Mouse (Mus musculus): ENCODE results near the gene Icmt.

Gene Icmt

GRCm38 (mm10) chr4:152296874-152297861, at the start of gene Icmt:
Gene Icmt, plus strand, starts transcription at chr4:152297227.
- peak; percentile 99 for DNase-seq (ENCODE audit: low read depth)

GRCm38 (mm10) chr4:152250615-152251014, 46.4 kb upstream of the Icmt start:
- DNase-seq (ENCODE audit: low read depth) = no peak

GRCm38 (mm10) chr4:152253183-152253759, 43.8 kb upstream of the Icmt start:
- no peak for DNase-seq (ENCODE audit: low read depth)

GRCm38 (mm10) chr4:152257070-152257469, 40.0 kb upstream of the Icmt start:
- peak; percentile 76 for DNase-seq (ENCODE audit: low read depth)

GRCm38 (mm10) chr4:152260451-152260850, 36.6 kb upstream of the Icmt start:
- peak; percentile 54 for DNase-seq (ENCODE audit: low read depth)

- DNase-seq (ENCODE audit: low read depth) = no peak
Measured at GRCm38 (mm10) chr4:152262187-152262586, 34.8 kb upstream of the Icmt start.

GRCm38 (mm10) chr4:152263089-152263488, 33.9 kb upstream of the Icmt start:
- DNase-seq (ENCODE audit: low read depth) = no peak

GRCm38 (mm10) chr4:152263512-152264176, 33.4 kb upstream of the Icmt start:
- peak; percentile 22 for DNase-seq (ENCODE audit: low read depth)

- DNase-seq (ENCODE audit: low read depth) = no peak
Measured at GRCm38 (mm10) chr4:152264177-152264530, 32.9 kb upstream of the Icmt start.

GRCm38 (mm10) chr4:152264867-152265568, 32.0 kb upstream of the Icmt start:
- peak; percentile 46 for DNase-seq (ENCODE audit: low read depth)

- no peak for DNase-seq (ENCODE audit: low read depth)
Measured at GRCm38 (mm10) chr4:152265791-152266190, 31.2 kb upstream of the Icmt start.

GRCm38 (mm10) chr4:152266236-152266895, 30.7 kb upstream of the Icmt start:
- peak; percentile 25 for DNase-seq (ENCODE audit: low read depth)

GRCm38 (mm10) chr4:152267748-152268369, 29.2 kb upstream of the Icmt start:
- DNase-seq (ENCODE audit: low read depth) = peak; percentile 68

GRCm38 (mm10) chr4:152269967-152270366, 27.1 kb upstream of the Icmt start:
- DNase-seq (ENCODE audit: low read depth) = no peak

- DNase-seq (ENCODE audit: low read depth) = no peak
Measured at GRCm38 (mm10) chr4:152270599-152270998, 26.4 kb upstream of the Icmt start.

- no peak for DNase-seq (ENCODE audit: low read depth)
Measured at GRCm38 (mm10) chr4:152271334-152271733, 25.7 kb upstream of the Icmt start.

- DNase-seq (ENCODE audit: low read depth) = peak; percentile 41
Measured at GRCm38 (mm10) chr4:152272006-152272405, 25.0 kb upstream of the Icmt start.

- peak; percentile 79 for DNase-seq (ENCODE audit: low read depth)
Measured at GRCm38 (mm10) chr4:152272449-152273049, 24.5 kb upstream of the Icmt start.

GRCm38 (mm10) chr4:152273191-152273590, 23.8 kb upstream of the Icmt start:
- DNase-seq (ENCODE audit: low read depth) = no peak

GRCm38 (mm10) chr4:152273621-152274236, 23.3 kb upstream of the Icmt start, which contains the start of gene Gpr153:
Gene Gpr153, plus strand, starts transcription at chr4:152274232.
- DNase-seq (ENCODE audit: low read depth) = peak; percentile 78

Measured in NIH3T3 (cell line).